In the genomic region with DNA sequence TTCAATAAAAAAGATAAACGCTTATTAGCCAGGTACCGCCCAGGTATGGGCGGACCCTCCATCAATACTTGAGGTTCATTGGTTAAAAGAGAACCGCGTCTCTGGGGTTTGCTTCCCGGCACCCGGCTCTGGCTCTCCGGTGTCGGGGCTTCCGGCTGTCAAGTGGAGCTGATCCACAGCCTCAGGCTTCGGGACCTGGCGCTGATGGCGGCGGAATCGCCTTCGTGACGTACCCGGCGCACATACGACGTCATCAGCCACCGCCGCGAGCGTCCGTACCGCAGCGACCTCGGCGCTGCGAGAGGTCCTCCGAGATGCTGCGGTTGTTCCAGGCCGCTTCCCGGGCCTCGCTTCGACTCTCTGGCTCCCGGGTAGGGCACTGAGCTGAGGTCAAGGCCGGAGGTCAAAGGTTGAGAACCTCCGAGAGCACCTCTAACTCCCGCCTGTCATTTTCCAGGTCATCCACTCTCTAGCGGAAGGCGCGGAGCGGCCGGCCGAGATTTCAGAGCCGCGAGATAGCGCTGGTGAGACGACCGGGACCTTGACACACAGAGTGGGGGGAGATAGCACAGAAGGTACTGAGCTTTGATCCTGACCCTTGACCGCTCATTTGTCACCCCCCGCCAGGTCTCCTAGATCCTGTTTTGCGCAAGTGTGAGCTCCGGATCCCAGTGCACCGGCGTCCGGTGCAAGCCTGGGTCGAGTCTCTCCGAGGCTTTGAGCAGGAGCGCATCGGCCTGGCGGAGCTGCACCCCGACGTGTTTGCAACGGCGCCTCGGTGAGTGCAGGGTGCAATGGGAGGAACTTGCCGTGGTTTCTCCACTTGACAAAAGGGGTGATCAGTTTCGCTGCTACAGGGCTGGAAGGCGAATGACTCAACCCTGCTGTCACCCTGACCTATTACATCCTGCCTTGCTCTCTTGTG, we compare ENCODE assay signal across 8 mouse cellular contexts. TPM values are rescaled to one million over a fixed set of nuclear protein-coding genes. Genes with fewer than 3 reads are reported as not detected.
DNase-seq lines count a peak whose midpoint lies in the region; ATAC-seq and TF ChIP-seq lines count a peak whose summit lies in the region.

Gene Mrpl4, plus strand, starts transcription at position 112 of the 925 bp plus-strand sequence.

- H3K27me3 ChIP-seq in heart, embryonic 11.5 days (ENCODE audit: control insufficient read depth, insufficient read depth, low read length): no peaks in the 10 kb centered on the region
- H3K27me3 ChIP-seq in kidney, embryonic 16.5 days (ENCODE audit: insufficient read depth, low read length): no peaks in the 10 kb centered on the region
- H3K27me3 ChIP-seq in liver, adult 2 months (ENCODE audit: control insufficient read depth, insufficient read depth, low read length): no peaks in the 10 kb centered on the region
- H3K27me3 ChIP-seq in myocyte (ENCODE audit: control insufficient read depth, insufficient read depth, insufficient read length): no peaks in the 10 kb centered on the region
- no peaks in the 10 kb centered on the region for H3K27me3 ChIP-seq in splenic B cell, adult 2 months (ENCODE audit: control insufficient read depth, insufficient read depth, low read length, poor library complexity, severe bottlenecking)

- peak within 1 kb of the TSS; percentile 73 for H3K27ac ChIP-seq in heart, embryonic 11.5 days (ENCODE audit: low read depth, low read length)
- peak within 1 kb of the TSS; percentile 67 for H3K27ac ChIP-seq in kidney, embryonic 16.5 days (ENCODE audit: low read length)
- peak within 1 kb of the TSS; percentile 69 for H3K27ac ChIP-seq in liver, adult 2 months (replicated peaks; ENCODE audit: insufficient read depth, low read depth, low read length)

- H3K36me3 ChIP-seq in heart, embryonic 11.5 days (ENCODE audit: control insufficient read depth, insufficient read depth, low read length): peaks cover 13% of the 10 kb centered on the region; the same call in 1 of the 2 replicates
- peaks cover 26% of the 10 kb centered on the region for H3K36me3 ChIP-seq in kidney, embryonic 16.5 days (ENCODE audit: insufficient read depth, low read length)
- peaks cover 16% of the 10 kb centered on the region; the same call in 1 of the 2 replicates for H3K36me3 ChIP-seq in liver, adult 2 months (ENCODE audit: control insufficient read depth, insufficient read depth, low read length)
- H3K36me3 ChIP-seq in myocyte (ENCODE audit: control insufficient read depth, insufficient read depth): no peaks in the 10 kb centered on the region
- H3K36me3 ChIP-seq in splenic B cell, adult 2 months (ENCODE audit: control insufficient read depth, insufficient read depth, low read length, poor library complexity, severe bottlenecking): peaks cover 9% of the 10 kb centered on the region

- no peaks in the 10 kb centered on the region for H3K9me3 ChIP-seq in heart, embryonic 11.5 days (replicated peaks; ENCODE audit: control insufficient read depth, low read length)
- no peaks in the 10 kb centered on the region for H3K9me3 ChIP-seq in kidney, embryonic 16.5 days (ENCODE audit: low read length)

- under 1% methylated on average over 72 of the region's 72 CpGs for WGBS in heart, embryonic 11.5 days (ENCODE audit: insufficient replicate concordance)
- WGBS in kidney, embryonic 16.5 days: under 1% methylated on average over 72 of the region's 72 CpGs
- WGBS in liver, adult 2 months: under 1% methylated on average over 72 of the region's 72 CpGs

- H3K79me2 ChIP-seq in liver, adult 2 months (ENCODE audit: control insufficient read depth, insufficient read depth, low read length): no peaks in the 10 kb centered on the region
- peaks cover 7% of the 10 kb centered on the region for H3K79me2 ChIP-seq in myocyte (ENCODE audit: control insufficient read depth, insufficient read depth)

- no peak for TF ChIP-seq CTCF in liver, adult 2 months (IDR thresholded peaks at IDR 0.05; ENCODE audit: low read depth, low read length)

- peak within 1 kb of the TSS; percentile 89 for H3K4me2 ChIP-seq in heart, embryonic 11.5 days
- peak within 1 kb of the TSS; percentile 64 for H3K4me2 ChIP-seq in kidney, embryonic 16.5 days (replicated peaks; ENCODE audit: low read depth, low read length)
- H3K4me2 ChIP-seq in myocyte (ENCODE audit: low read depth): peak within 1 kb of the TSS; percentile 71

- peak within 1 kb of the TSS; percentile 80 for H3K4me3 ChIP-seq in heart, embryonic 11.5 days (ENCODE audit: low read depth, low read length)
- peak within 1 kb of the TSS; percentile 86 for H3K4me3 ChIP-seq in kidney, embryonic 16.5 days (ENCODE audit: low read length)
- H3K4me3 ChIP-seq in liver, adult 2 months (ENCODE audit: insufficient read depth, low read depth, low read length): peak within 1 kb of the TSS; percentile 69
- peak within 1 kb of the TSS; percentile 93 for H3K4me3 ChIP-seq in myocyte

- H3K4me1 ChIP-seq in heart, embryonic 11.5 days (ENCODE audit: control insufficient read depth, insufficient read depth, low read length): no peaks in the 10 kb centered on the region
- no peaks in the 10 kb centered on the region for H3K4me1 ChIP-seq in kidney, embryonic 16.5 days (ENCODE audit: insufficient read depth, low read length)
- no peaks in the 10 kb centered on the region; the same call in 1 of the 2 replicates for H3K4me1 ChIP-seq in liver, adult 2 months (ENCODE audit: control insufficient read depth, insufficient read depth, low read length)

- peak within 1 kb of the TSS; percentile 89 for H3K9ac ChIP-seq in heart, embryonic 11.5 days (ENCODE audit: low read depth, low read length)
- H3K9ac ChIP-seq in kidney, embryonic 16.5 days (replicated peaks; ENCODE audit: low read length): peak within 1 kb of the TSS; percentile 87
- peak within 1 kb of the TSS; percentile 61 for H3K9ac ChIP-seq in liver, adult 2 months (ENCODE audit: low read depth, low read length)

- peak; percentile 87 for ATAC-seq in erythroblast, adult 5-6 weeks (replicated peaks; ENCODE audit: low FRiP score, poor library complexity, severe bottlenecking)
- ATAC-seq in heart, embryonic 11.5 days (replicated peaks; ENCODE audit: insufficient number of reproducible peaks, low FRiP score, low TSS enrichment): peak; percentile 60
- ATAC-seq in kidney, embryonic 16.5 days (ENCODE audit: low FRiP score, low TSS enrichment): peak; percentile 83

- 0 out of 2 replicates have a peak, but pooled peaks have one; percentile 34 for TF ChIP-seq POLR2A in liver, adult 2 months (IDR thresholded peaks at IDR 0.05; ENCODE audit: extremely low read depth, insufficient read depth, low read length)
- peak; percentile 95 for TF ChIP-seq POLR2A in myocyte (IDR thresholded peaks at IDR 0.05; ENCODE audit: insufficient read length, low read depth)

- DNase-seq in B cell, adult 2 months: peak; percentile 93
- peak; percentile 97 for DNase-seq in brain, adult 2 months (ENCODE audit: low read depth, low spot score)
- DNase-seq in liver, adult 2 months (ENCODE audit: extremely low read depth, low read depth, low spot score): peak; percentile 90
- DNase-seq in splenic B cell, adult 2 months (ENCODE audit: low read depth, low spot score): peak; percentile 88

- peak within 1 kb of the TSS; percentile 58 for H3ac ChIP-seq in myocyte (ENCODE audit: control insufficient read depth, insufficient read length)

TF ChIP-seq in myocyte, 11 proteins besides CTCF, POLR2A, EP300 and RAD21:
- TF ChIP-seq SRF (IDR thresholded peaks at IDR 0.05; ENCODE audit: control insufficient read depth, insufficient read length, low read depth) (peak; percentile 77), TCF3 (IDR thresholded peaks at IDR 0.05; ENCODE audit: insufficient read length, low read depth) (no peak), TCF12 (IDR thresholded peaks at IDR 0.05; ENCODE audit: insufficient read depth, poor library complexity, severe bottlenecking) (no peak), MYOG (IDR thresholded peaks at IDR 0.05; ENCODE audit: control insufficient read depth in 1 of 3, insufficient read depth in 1 of 3, insufficient read length in 2 of 3, low read depth in 2 of 3) (peak in 2 of 3 experiments; percentile 5 to 30), POLR2AphosphoS2 (IDR thresholded peaks at IDR 0.05; ENCODE audit: insufficient read length, low read depth) (peak; percentile 97)

RNA-seq across cellular contexts. Expression of gene Mrpl4, which starts in this region (rescaled TPM):
- total RNA-seq in erythroblast, adult 5-6 weeks (2015; ENCODE audit: low replicate concordance): 7.9 and 19.0 TPM in 2 replicates
- 6.8 and 11.4 TPM in 2 replicates for total RNA-seq in erythroblast, adult 5-6 weeks (2017; ENCODE audit: low replicate concordance)
- polyA plus RNA-seq in heart, embryonic 11.5 days (2014; fragmentation: Nextera tagmentation; extraction: Ambion mirVana): 140 and 147 TPM in 2 replicates
- polyA plus RNA-seq in kidney, embryonic 16.5 days (2015; fragmentation: Nextera tagmentation; extraction: Ambion mirVana): 161 and 169 TPM in 2 replicates
- 16.0 and 21.9 TPM in 2 replicates for total RNA-seq in liver, adult 2 months (2014; rRNA removed)
- 72.4 and 79.8 TPM in 2 replicates for polyA plus RNA-seq in liver, adult 2 months (2012; rRNA removed)
- polyA plus RNA-seq in myocyte (2012; fragmentation: generic; extraction: Trizol): 110 TPM

Comparison
In these comparisons a context has a peak if more than half of its experiments do, and no peak if none do; other contexts are left out.
1. Peak in every context shown above with its lines: DNase-seq, ATAC-seq, H3K4me3 ChIP-seq and H3K27ac ChIP-seq.